Mouse (Mus musculus): ENCODE measurements around the gene 4930535I16Rik. TPM values are rescaled to one million over a fixed set of nuclear protein-coding genes. Genes with fewer than 3 reads are reported as not detected.
A peak's percentile ranks its signal among the peaks of the same experiment; 100 is the strongest.
"Not testable (repeated sequence)": the region's sequence is repeated elsewhere in the genome, so short reads cannot be mapped to it uniquely, and the experiment has no call there.

4930535I16Rik gene
- polyA plus RNA-seq, 1 experiment from 2014 or later: not detected

DNA sequence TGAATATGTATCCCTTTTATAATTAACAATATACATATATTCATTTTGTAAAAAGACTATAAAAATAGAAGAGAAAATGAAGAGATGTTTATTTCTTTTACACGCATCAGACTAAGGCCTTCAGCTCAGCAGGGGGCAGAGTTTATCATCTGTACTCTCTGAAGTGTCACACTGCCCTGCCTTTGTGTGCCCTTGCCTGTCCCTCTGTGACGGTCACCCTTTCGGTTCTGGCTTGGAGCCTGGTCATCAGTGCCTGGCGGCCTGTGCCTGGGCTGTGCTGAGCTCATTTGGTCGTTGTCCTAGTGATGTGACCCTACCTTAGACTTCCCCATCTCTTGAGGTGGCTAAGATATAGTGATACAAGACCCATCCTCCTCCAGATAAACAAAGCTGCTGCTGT lies 29.3 kb upstream of the 4930535I16Rik start:
- H3K9ac ChIP-seq (ENCODE audit: low read depth, low read length): no peak overlapping the region
- H3K4me3 ChIP-seq (ENCODE audit: low read length): no peak overlapping the region
- no peak overlapping the region for H3K27ac ChIP-seq (ENCODE audit: low read length)
- H3K9me3 ChIP-seq (ENCODE audit: control insufficient read depth, low read length): no peaks in the 10 kb centered on the region
- no peaks in the 10 kb centered on the region for H3K36me3 ChIP-seq (ENCODE audit: control insufficient read depth, insufficient read depth, low read length)
- no peaks in the 10 kb centered on the region for H3K4me1 ChIP-seq (ENCODE audit: control insufficient read depth, insufficient read depth, low read length)
- no peak for ATAC-seq
- H3K4me2 ChIP-seq (ENCODE audit: low read depth, low read length): no peak overlapping the region
- no peaks in the 10 kb centered on the region for H3K27me3 ChIP-seq (replicated peaks; ENCODE audit: control insufficient read depth, insufficient read depth, low read length)
- WGBS: 60% methylated on average over 5 of the region's 5 CpGs

GRCm38 (mm10) chr4:123946701-123947100 lies 28.9 kb upstream of the 4930535I16Rik start:
- Histone ChIP-seq H3K36me3 (ENCODE audit: control insufficient read depth, insufficient read depth, low read length) (no peaks in the 10 kb centered on the region), H3K27me3 (replicated peaks; ENCODE audit: control insufficient read depth, insufficient read depth, low read length) (no peaks in the 10 kb centered on the region), H3K4me3 (ENCODE audit: low read length) (no peak overlapping the region), H3K4me1 (ENCODE audit: control insufficient read depth, insufficient read depth, low read length) (no peaks in the 10 kb centered on the region), H3K9ac (ENCODE audit: low read depth, low read length) (no peak overlapping the region), H3K4me2 (ENCODE audit: low read depth, low read length) (no peak overlapping the region), H3K27ac (ENCODE audit: low read length) (no peak overlapping the region), H3K9me3 (ENCODE audit: control insufficient read depth, low read length) (no peaks in the 10 kb centered on the region)
- WGBS: 90% methylated on average over 4 of the region's 4 CpGs
- ATAC-seq: no peak

DNA sequence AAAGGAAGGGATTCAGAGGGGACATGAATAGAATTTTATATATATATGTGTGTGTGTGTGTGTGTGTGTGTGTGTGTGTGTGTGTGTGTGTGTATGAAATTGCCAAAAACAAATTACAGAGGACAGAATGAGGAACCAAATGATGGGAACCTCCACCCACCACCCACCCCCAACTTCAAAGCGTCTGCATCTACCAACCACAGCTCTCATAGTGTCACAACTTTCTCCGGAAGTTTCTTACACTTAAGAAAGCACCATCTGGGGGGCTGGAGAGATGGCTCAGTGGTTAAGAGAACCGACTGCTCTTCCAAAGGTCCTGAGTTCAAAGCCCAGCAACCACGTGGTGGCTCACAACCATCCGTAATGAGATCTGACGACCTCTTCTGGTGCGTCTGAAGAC lies 23.1 kb upstream of the 4930535I16Rik start:
- not testable (repeated sequence) for H3K4me1 ChIP-seq (ENCODE audit: control insufficient read depth, insufficient read depth, low read length); H3K9ac ChIP-seq (ENCODE audit: low read depth, low read length); H3K4me2 ChIP-seq (ENCODE audit: low read depth, low read length); H3K36me3 ChIP-seq (ENCODE audit: control insufficient read depth, insufficient read depth, low read length); H3K4me3 ChIP-seq (ENCODE audit: low read length); ATAC-seq; H3K9me3 ChIP-seq (ENCODE audit: control insufficient read depth, low read length); H3K27ac ChIP-seq (ENCODE audit: low read length); H3K27me3 ChIP-seq (replicated peaks; ENCODE audit: control insufficient read depth, insufficient read depth, low read length)
- WGBS: 76% methylated on average over 7 of the region's 7 CpGs

- ATAC-seq: no peak
- no peaks in the 10 kb centered on the region for H3K4me1 ChIP-seq (ENCODE audit: control insufficient read depth, insufficient read depth, low read length)
- no peaks in the 10 kb centered on the region; the same call in 1 of the 2 replicates for H3K36me3 ChIP-seq (ENCODE audit: control insufficient read depth, insufficient read depth, low read length)
- no peak overlapping the region for H3K4me2 ChIP-seq (ENCODE audit: low read depth, low read length)
- no peak overlapping the region for H3K9ac ChIP-seq (ENCODE audit: low read depth, low read length)
- no peaks in the 10 kb centered on the region for H3K27me3 ChIP-seq (replicated peaks; ENCODE audit: control insufficient read depth, insufficient read depth, low read length)
- H3K9me3 ChIP-seq (ENCODE audit: control insufficient read depth, low read length): no peaks in the 10 kb centered on the region
- WGBS: 7% methylated on average over 4 of the region's 4 CpGs
- H3K4me3 ChIP-seq (ENCODE audit: low read length): no peak overlapping the region
- no peak overlapping the region for H3K27ac ChIP-seq (ENCODE audit: low read length)
These were observed 22.0 kb upstream of the 4930535I16Rik start for GRCm38 (mm10) chr4:123939838-123940237.

DNA sequence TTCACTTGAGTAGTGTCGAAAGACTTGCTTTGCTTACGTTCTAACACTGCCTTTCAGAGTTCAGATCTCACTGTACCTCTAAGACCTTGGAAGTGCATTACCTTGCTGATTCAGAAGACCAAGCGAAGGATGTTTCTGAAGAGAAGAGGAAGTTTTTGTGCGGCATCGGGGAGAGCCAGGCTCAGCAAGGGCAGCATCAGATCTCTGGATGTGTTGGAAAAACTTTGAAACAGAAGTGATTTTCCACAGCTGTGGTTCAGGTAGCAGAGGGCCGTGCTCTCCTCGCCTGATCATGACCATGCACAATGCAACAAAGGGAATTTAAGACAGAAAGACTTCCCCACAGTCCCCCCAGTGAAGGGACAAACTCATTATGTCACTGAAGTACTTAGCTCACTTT lies 18.2 kb upstream of the 4930535I16Rik start:
- H3K4me2 ChIP-seq (ENCODE audit: low read depth, low read length): no peak overlapping the region
- H3K27ac ChIP-seq (ENCODE audit: low read length): no peak overlapping the region
- H3K9me3 ChIP-seq (ENCODE audit: control insufficient read depth, low read length): no peaks in the 10 kb centered on the region
- no peaks in the 10 kb centered on the region for H3K27me3 ChIP-seq (replicated peaks; ENCODE audit: control insufficient read depth, insufficient read depth, low read length)
- H3K36me3 ChIP-seq (ENCODE audit: control insufficient read depth, insufficient read depth, low read length): peaks cover 2% of the 10 kb centered on the region
- H3K9ac ChIP-seq (ENCODE audit: low read depth, low read length): no peak overlapping the region
- H3K4me3 ChIP-seq (ENCODE audit: low read length): no peak overlapping the region
- no peaks in the 10 kb centered on the region for H3K4me1 ChIP-seq (ENCODE audit: control insufficient read depth, insufficient read depth, low read length)
- 91% methylated on average over 7 of the region's 7 CpGs for WGBS
- ATAC-seq: no peak

GRCm38 (mm10) chr4:123934306-123934705 lies 16.5 kb upstream of the 4930535I16Rik start:
- no peak for ATAC-seq
- WGBS: 85% methylated on average over 4 of the region's 4 CpGs

GRCm38 (mm10) chr4:123929994-123930393 lies 12.2 kb upstream of the 4930535I16Rik start:
- Histone ChIP-seq H3K4me1 (ENCODE audit: control insufficient read depth, insufficient read depth, low read length) (no peaks in the 10 kb centered on the region), H3K4me3 (ENCODE audit: low read length) (no peak overlapping the region), H3K4me2 (ENCODE audit: low read depth, low read length) (no peak overlapping the region), H3K9ac (ENCODE audit: low read depth, low read length) (no peak overlapping the region), H3K36me3 (ENCODE audit: control insufficient read depth, insufficient read depth, low read length) (peaks cover 16% of the 10 kb centered on the region), H3K27me3 (replicated peaks; ENCODE audit: control insufficient read depth, insufficient read depth, low read length) (no peaks in the 10 kb centered on the region), H3K9me3 (ENCODE audit: control insufficient read depth, low read length) (no peaks in the 10 kb centered on the region), H3K27ac (ENCODE audit: low read length) (no peak overlapping the region)
- 96% methylated on average over 4 of the region's 4 CpGs for WGBS
- no peak for ATAC-seq

More at GRCm38 (mm10) chr4:123934306-123934705, 16.5 kb upstream of the 4930535I16Rik start:
- no peak overlapping the region for H3K4me3 ChIP-seq (ENCODE audit: low read length)
- H3K9ac ChIP-seq (ENCODE audit: low read depth, low read length): no peak overlapping the region
- no peaks in the 10 kb centered on the region for H3K9me3 ChIP-seq (ENCODE audit: control insufficient read depth, low read length)
- H3K27me3 ChIP-seq (replicated peaks; ENCODE audit: control insufficient read depth, insufficient read depth, low read length): no peaks in the 10 kb centered on the region
- no peaks in the 10 kb centered on the region for H3K4me1 ChIP-seq (ENCODE audit: control insufficient read depth, insufficient read depth, low read length)
- H3K27ac ChIP-seq (ENCODE audit: low read length): no peak overlapping the region
- H3K36me3 ChIP-seq (ENCODE audit: control insufficient read depth, insufficient read depth, low read length): peaks cover 9% of the 10 kb centered on the region
- H3K4me2 ChIP-seq (ENCODE audit: low read depth, low read length): no peak overlapping the region

- no peaks in the 10 kb centered on the region for H3K4me1 ChIP-seq (ENCODE audit: control insufficient read depth, insufficient read depth, low read length)
- no peaks in the 10 kb centered on the region for H3K9me3 ChIP-seq (ENCODE audit: control insufficient read depth, low read length)
- H3K27ac ChIP-seq (ENCODE audit: low read length): no peak overlapping the region
- H3K36me3 ChIP-seq (ENCODE audit: control insufficient read depth, insufficient read depth, low read length): peaks cover 18% of the 10 kb centered on the region
- H3K4me2 ChIP-seq (ENCODE audit: low read depth, low read length): no peak overlapping the region
- no peak overlapping the region for H3K4me3 ChIP-seq (ENCODE audit: low read length)
- peak; percentile 55; the same call in 1 of the 2 replicates for ATAC-seq
- no peaks in the 10 kb centered on the region for H3K27me3 ChIP-seq (replicated peaks; ENCODE audit: control insufficient read depth, insufficient read depth, low read length)
- H3K9ac ChIP-seq (ENCODE audit: low read depth, low read length): no peak overlapping the region
These were observed 10.1 kb upstream of the 4930535I16Rik start for GRCm38 (mm10) chr4:123927961-123928360.

DNA sequence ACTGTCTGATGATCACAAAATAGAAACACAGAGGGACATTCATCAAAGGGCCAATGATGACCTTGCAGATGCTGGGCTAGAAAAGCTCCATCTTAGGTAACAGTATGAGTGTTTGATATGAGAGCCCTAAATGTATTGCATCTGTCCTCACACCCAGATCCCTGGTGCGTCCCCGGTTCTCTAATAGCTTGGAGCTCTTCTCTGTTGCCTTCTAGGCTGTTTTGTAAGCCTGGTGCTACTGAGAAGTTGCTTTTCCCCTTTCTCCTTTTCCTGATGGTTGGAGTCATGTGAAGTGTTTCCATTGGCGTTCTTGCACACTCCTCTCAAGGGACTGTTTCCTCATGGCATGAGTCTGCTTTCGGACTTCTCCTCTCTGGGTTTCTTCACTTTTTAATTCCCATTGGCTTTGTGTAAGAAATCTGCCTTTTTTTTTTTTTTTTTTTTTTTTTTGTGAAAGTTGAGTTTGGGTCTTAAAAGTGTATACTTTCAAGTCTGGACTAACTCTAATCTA lies 3.3 kb upstream of the 4930535I16Rik start:
- Histone ChIP-seq H3K4me3 (ENCODE audit: low read length) (no peak overlapping the region), H3K4me1 (ENCODE audit: control insufficient read depth, insufficient read depth, low read length) (peaks cover 13% of the 10 kb centered on the region), H3K36me3 (ENCODE audit: control insufficient read depth, insufficient read depth, low read length) (peaks cover 12% of the 10 kb centered on the region), H3K4me2 (ENCODE audit: low read depth, low read length) (no peak overlapping the region), H3K27me3 (replicated peaks; ENCODE audit: control insufficient read depth, insufficient read depth, low read length) (no peaks in the 10 kb centered on the region), H3K27ac (ENCODE audit: low read length) (no peak overlapping the region), H3K9ac (ENCODE audit: low read depth, low read length) (no peak overlapping the region), H3K9me3 (ENCODE audit: control insufficient read depth, low read length) (no peaks in the 10 kb centered on the region)
- WGBS: 88% methylated on average over 4 of the region's 4 CpGs
- no peak for ATAC-seq

- H3K36me3 ChIP-seq (ENCODE audit: control insufficient read depth, insufficient read depth, low read length): peaks cover 4% of the 10 kb centered on the region; the same call in 1 of the 2 replicates
- H3K4me2 ChIP-seq (ENCODE audit: low read depth, low read length): peak overlapping the region; percentile 71
- WGBS: 70% methylated on average over 2 of the region's 2 CpGs
- H3K27ac ChIP-seq (ENCODE audit: low read length): no peak overlapping the region
- ATAC-seq: no peak
- peaks cover 16% of the 10 kb centered on the region for H3K4me1 ChIP-seq (ENCODE audit: control insufficient read depth, insufficient read depth, low read length)
- H3K4me3 ChIP-seq (ENCODE audit: low read length): peak overlapping the region; percentile 98
- no peaks in the 10 kb centered on the region for H3K27me3 ChIP-seq (replicated peaks; ENCODE audit: control insufficient read depth, insufficient read depth, low read length)
- no peaks in the 10 kb centered on the region for H3K9me3 ChIP-seq (ENCODE audit: control insufficient read depth, low read length)
- peak overlapping the region; percentile 97; the same call in 1 of the 2 replicates for H3K9ac ChIP-seq (ENCODE audit: low read depth, low read length)
These were observed 1.0 kb upstream of the 4930535I16Rik start for GRCm38 (mm10) chr4:123918851-123919250.
